Mouse (Mus musculus): ENCODE results near the gene Tbx1. TPM values are rescaled to one million over a fixed set of nuclear protein-coding genes. Genes with fewer than 3 reads are reported as not detected.

Gene Tbx1
- polyA plus RNA-seq, 1 experiment: 3.3 TPM

DNA sequence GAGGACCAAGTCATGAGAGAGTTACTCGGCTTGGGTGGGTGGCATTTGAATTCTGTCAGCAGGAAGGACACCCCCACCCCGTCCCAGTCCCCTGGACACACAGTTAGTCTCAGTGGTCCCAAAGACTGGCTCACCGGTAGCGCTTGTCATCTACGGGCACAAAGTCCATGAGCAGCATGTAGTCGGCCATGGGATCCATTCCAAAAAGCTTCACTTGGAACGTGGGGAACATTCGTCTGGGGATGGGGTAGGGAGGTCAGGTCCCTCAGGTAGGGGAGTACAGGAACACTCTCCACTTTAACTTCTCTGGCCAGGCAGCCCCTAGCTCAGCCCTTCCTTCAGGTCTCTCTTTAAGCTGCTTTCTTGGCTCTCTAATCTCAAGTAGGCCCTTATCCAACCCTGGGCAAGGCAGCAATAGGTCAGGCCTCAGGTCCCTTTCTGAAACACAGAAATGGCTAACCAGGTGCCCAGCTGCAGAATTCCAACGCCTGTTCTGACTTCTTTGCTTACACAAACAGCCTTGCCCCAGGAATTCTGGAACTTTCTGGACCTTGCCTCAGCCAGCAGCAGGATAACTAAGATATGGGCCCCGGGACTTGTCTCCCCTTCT, 5.5 kb downstream of the Tbx1 start:
- H3K27ac ChIP-seq (ENCODE audit: insufficient read depth, low read length): no peak overlapping the region
- no peaks in the 10 kb centered on the region for H3K4me1 ChIP-seq (ENCODE audit: control insufficient read depth, insufficient read depth, low read length)
- H3K4me3 ChIP-seq (ENCODE audit: insufficient read depth, low read length): peak overlapping the region; percentile 19; the same call in 1 of the 2 replicates
- TF ChIP-seq CTCF (IDR thresholded peaks at IDR 0.05; ENCODE audit: borderline replicate concordance, insufficient read depth, low read length) (no peak), POLR2A (IDR thresholded peaks at IDR 0.05; ENCODE audit: low read depth, low read length) (no peak)

DNA sequence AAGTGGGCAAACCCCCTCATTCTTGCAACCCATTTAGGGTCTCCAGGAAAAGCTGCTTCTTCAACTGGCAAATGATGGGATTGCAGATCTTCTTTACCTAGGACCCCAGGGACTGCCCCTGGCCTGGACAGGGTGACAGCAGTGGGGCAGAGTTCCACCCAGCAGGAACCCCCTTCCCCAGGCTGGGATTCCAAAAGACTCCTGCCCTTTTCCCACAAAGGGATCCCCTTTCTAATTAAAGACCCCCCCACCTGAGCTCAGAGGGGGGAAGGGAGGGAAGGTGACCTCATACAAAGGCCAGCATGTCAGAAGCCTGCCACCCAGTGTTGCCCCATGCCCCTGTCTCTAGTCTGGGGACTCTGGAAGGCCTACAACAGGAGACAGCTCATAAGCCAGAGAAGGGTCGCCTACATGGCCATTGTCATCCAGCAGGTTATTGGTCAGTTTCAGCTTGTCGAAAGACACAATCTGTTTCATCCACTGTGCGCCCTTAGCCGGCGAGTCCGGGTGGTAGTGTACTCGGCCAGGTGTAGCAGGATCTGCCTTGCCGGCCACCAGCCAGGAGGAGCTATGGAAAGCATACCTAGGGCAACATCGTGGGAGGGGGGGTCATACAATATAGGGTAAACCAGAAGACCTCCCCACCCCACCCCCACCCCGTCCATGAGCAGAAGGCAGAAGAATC, 6.7 kb downstream of the Tbx1 start:
- Histone ChIP-seq H3K4me3 (ENCODE audit: insufficient read depth, low read length) (no peak overlapping the region), H3K4me1 (ENCODE audit: control insufficient read depth, insufficient read depth, low read length) (no peaks in the 10 kb centered on the region), H3K27ac (ENCODE audit: insufficient read depth, low read length) (no peak overlapping the region)
- TF ChIP-seq POLR2A (IDR thresholded peaks at IDR 0.05; ENCODE audit: low read depth, low read length) (no peak), CTCF (IDR thresholded peaks at IDR 0.05; ENCODE audit: borderline replicate concordance, insufficient read depth, low read length) (no peak)

DNA sequence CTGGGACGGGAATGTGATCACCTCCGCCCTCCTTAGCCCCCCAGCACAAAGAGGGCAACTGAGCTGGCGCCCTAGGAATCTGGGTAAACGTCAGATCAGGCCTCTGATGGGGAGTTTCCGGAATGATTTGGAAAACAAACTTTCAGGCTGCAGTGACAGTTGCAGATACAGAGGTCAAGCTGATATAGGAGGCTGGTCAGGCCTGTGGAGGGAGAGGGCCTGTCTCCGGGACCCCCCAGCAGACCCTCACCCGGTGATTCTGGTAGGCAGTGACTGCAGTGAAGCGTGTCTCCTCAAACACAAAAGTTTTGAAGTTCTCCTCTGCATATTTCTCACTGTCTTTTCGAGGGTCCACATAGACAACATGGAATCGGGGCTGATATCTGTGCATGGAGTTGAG, 7.3 kb downstream of the Tbx1 start:
- H3K4me1 ChIP-seq (ENCODE audit: control insufficient read depth, insufficient read depth, low read length): no peaks in the 10 kb centered on the region
- no peak overlapping the region for H3K4me3 ChIP-seq (ENCODE audit: insufficient read depth, low read length)
- TF ChIP-seq POLR2A (IDR thresholded peaks at IDR 0.05; ENCODE audit: low read depth, low read length) (no peak), CTCF (IDR thresholded peaks at IDR 0.05; ENCODE audit: borderline replicate concordance, insufficient read depth, low read length) (no peak)
- H3K27ac ChIP-seq (ENCODE audit: insufficient read depth, low read length): no peak overlapping the region

DNA sequence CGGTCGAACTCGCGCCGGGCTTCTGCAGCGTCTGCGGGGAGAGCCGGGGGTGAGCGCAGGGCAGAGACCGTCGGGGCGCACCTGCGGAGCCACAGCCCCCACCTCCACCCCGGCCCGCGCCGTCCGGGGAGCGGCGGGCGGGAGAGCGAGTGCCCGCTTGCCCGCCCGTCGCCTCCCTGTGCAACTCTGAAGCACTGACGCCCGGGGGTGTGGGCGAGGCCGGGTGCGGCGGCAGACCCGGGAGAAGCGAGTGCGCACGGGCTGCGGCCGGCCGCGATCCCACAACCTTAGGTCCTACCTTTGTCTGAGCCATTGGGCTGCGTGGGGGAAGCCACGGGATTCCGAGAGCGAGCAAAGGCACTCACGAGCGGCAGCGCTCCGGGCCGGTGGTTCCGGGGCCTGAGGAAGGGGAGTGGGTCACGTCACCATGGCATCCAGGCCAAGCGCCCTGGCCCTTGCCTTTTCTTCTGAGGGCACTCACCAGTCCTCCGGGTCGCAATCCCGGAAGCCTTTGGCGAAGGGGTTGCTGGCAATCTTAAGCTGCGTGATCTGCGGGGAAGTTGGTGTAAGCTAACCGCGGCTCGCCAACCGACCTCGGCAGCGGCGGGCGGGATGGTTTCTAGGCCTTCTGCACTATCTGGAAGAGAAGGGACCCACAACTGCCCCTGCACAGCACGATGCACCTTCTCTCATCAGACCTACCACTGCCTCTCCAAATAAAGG, 7.9 kb downstream of the Tbx1 start:
- Histone ChIP-seq H3K27ac (ENCODE audit: insufficient read depth, low read length) (no peak overlapping the region), H3K4me3 (ENCODE audit: insufficient read depth, low read length) (no peak overlapping the region), H3K4me1 (ENCODE audit: control insufficient read depth, insufficient read depth, low read length) (no peaks in the 10 kb centered on the region)
- no peak for TF ChIP-seq POLR2A (IDR thresholded peaks at IDR 0.05; ENCODE audit: low read depth, low read length)
- no peak for TF ChIP-seq CTCF (IDR thresholded peaks at IDR 0.05; ENCODE audit: borderline replicate concordance, insufficient read depth, low read length)

DNA sequence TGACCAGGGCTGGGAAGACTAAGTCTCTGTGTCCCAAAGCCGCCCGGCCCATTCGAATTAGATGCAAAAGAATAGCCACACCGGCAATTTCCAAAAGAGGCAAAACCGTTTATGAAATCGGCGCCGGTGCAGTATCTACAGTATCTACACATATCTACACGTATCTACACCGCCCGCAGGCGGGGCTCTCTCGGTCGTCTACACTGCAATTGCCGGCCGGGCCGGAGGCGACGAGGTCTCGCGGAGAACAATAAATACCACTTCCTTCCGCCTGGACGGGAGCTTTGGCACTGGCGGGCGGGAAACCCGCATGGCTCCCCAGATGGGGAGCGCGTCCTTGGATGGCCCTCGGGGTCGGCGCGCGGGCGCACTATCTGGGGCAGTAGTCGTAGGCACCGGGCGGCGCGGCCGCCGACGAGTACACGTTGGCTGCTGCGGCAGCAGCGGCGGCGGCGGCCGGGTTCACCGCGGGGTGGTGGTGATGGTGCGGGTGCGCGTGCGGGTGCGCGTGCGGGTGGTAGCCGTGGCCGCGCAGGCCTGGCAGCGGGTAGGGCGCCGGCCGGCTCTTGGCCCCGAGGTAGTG, 8.8 kb downstream of the Tbx1 start:
- H3K4me3 ChIP-seq (ENCODE audit: insufficient read depth, low read length): 0 out of 2 replicates have a peak overlapping the region, but pooled peaks have one; percentile 8
- H3K27ac ChIP-seq (ENCODE audit: insufficient read depth, low read length): no peak overlapping the region
- no peaks in the 10 kb centered on the region for H3K4me1 ChIP-seq (ENCODE audit: control insufficient read depth, insufficient read depth, low read length)
- TF ChIP-seq CTCF (IDR thresholded peaks at IDR 0.05; ENCODE audit: borderline replicate concordance, insufficient read depth, low read length) (no peak), POLR2A (IDR thresholded peaks at IDR 0.05; ENCODE audit: low read depth, low read length) (no peak)

DNA sequence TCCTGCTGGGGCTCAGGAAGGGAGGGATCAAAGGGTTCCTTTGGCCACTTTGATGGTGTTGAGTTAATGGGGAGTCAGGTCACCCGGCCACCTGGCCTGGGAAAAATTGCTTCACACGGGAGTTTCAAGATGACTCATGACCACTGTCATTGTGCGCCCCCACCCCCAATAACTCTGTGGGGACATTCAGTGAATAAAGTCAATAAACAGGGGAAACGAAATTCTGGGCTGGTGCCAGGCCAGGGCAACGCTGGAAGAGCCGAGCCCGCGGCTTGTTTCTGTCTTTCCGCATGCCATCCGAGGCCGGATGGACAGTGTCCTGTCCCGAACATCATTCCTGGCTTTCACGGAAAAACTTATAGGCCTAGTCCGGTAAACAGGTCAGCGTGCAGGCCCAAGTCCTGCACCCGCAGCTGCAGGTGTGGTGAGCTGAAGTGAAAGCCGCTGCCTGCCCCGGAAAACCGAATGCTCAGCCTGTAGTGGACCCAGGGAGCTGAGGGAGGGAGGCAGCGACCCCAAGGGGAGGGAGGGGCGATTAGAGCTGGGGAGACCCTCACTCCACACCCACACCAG, 9.3 kb downstream of the Tbx1 start:
- H3K4me3 ChIP-seq (ENCODE audit: insufficient read depth, low read length): no peak overlapping the region
- no peak overlapping the region for H3K27ac ChIP-seq (ENCODE audit: insufficient read depth, low read length)
- H3K4me1 ChIP-seq (ENCODE audit: control insufficient read depth, insufficient read depth, low read length): no peaks in the 10 kb centered on the region
- TF ChIP-seq CTCF (IDR thresholded peaks at IDR 0.05; ENCODE audit: borderline replicate concordance, insufficient read depth, low read length) (no peak), POLR2A (IDR thresholded peaks at IDR 0.05; ENCODE audit: low read depth, low read length) (no peak)

DNA sequence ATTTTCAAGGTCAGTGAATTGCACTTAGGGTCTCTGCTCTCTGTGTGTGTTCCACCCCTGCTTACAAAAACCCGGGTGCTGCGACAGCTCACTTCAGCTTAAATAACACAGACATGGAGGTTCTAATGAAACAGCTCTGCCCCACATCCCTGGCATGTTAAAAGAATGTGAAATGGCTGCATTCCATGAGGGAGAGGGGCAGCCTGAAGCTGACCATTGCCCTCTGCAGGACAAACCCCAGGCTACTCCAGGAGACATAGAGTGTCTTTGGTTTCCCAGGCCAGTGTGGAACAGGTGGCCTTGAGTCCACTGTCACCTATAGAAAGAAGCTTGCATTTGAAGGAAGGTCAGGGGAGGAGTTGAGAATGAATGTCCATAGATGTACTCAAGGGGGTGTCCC, 10.1 kb downstream of the Tbx1 start:
- Histone ChIP-seq H3K27ac (ENCODE audit: insufficient read depth, low read length) (no peak overlapping the region), H3K4me3 (ENCODE audit: insufficient read depth, low read length) (no peak overlapping the region), H3K4me1 (ENCODE audit: control insufficient read depth, insufficient read depth, low read length) (no peaks in the 10 kb centered on the region)
- TF ChIP-seq CTCF (IDR thresholded peaks at IDR 0.05; ENCODE audit: borderline replicate concordance, insufficient read depth, low read length) (peak; percentile 20; the same call in 1 of the 2 replicates), POLR2A (IDR thresholded peaks at IDR 0.05; ENCODE audit: low read depth, low read length) (no peak)

DNA sequence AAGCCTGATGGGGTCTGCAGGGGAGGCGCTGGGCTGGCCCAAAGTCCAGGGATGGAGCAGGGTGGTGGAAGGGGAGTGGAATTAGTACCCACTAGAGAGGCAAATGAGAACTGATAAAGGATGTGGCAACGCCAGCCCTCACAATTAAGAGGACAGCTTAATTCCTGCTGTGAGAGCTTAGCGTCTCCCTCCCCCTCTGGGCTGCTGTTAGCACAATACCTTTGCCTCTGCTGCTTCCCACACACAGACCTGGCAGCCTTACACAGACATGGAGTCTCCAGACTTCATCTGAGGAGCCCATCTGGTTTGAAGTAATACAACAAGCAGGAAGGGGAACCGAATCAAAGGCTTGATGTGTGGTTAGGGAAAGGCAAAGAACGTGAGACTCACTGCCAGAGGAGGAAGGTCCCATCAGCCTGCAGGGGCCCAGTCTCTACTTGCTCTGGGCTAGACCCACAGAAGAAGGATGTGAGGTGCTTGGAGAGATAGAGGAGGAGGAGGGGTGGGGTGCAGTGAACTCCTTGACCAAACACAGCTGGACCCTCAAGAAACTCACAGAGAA, 12.8 kb downstream of the Tbx1 start:
- H3K27ac ChIP-seq (ENCODE audit: insufficient read depth, low read length): no peak overlapping the region

DNA sequence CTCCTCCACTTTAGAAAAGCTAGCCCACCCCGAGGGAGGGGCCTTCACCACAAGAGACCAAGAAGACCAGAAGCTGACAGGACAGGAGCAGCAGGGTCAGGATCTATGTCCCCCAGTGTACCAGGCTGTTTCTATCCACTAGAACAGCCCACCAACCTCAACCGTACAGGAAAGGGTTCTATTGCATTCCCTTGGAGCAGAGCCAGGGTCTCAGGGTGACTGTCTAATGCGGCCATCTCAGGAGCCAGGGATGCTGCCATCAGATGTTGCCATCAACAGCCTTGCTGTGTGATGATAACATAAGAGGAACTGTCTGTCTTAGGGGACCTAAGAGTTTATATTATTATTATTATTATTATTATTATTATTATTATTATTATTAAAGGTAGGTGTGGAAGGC, 13.4 kb downstream of the Tbx1 start:
- H3K4me3 ChIP-seq (ENCODE audit: insufficient read depth, low read length): no peak overlapping the region
- no peak overlapping the region for H3K27ac ChIP-seq (ENCODE audit: insufficient read depth, low read length)
- TF ChIP-seq POLR2A (IDR thresholded peaks at IDR 0.05; ENCODE audit: low read depth, low read length): no peak
- no peak for TF ChIP-seq CTCF (IDR thresholded peaks at IDR 0.05; ENCODE audit: borderline replicate concordance, insufficient read depth, low read length)
- no peaks in the 10 kb centered on the region for H3K4me1 ChIP-seq (ENCODE audit: control insufficient read depth, insufficient read depth, low read length)

More for the DNA sequence above, 12.8 kb downstream of the Tbx1 start:
- H3K4me1 ChIP-seq (ENCODE audit: control insufficient read depth, insufficient read depth, low read length): no peaks in the 10 kb centered on the region
- H3K4me3 ChIP-seq (ENCODE audit: insufficient read depth, low read length): no peak overlapping the region
- no peak for TF ChIP-seq CTCF (IDR thresholded peaks at IDR 0.05; ENCODE audit: borderline replicate concordance, insufficient read depth, low read length)
- no peak for TF ChIP-seq POLR2A (IDR thresholded peaks at IDR 0.05; ENCODE audit: low read depth, low read length)

Data from embryonic fibroblast, embryonic 13.5 days (primary cell).